Mouse (Mus musculus) kidney, adult 2 months (tissue): ENCODE measurements at regions not wholly inside any gene's neighbourhood (a gene's known extent, or its start where the extent isn't known, plus 50 kb on each side); places are given as distances from the start of the nearest gene placed in this dataset.

Experiments used
- CTCF ChIP-seq: fragments of 200-500 bp; conservative IDR thresholded peaks from 2 replicates; pipeline ENCODE4 v1.5.1; 2011; ENCODE audit warnings: low read depth, mild to moderate bottlenecking, control low read depth, low read length, moderate library complexity, mixed read lengths; ENCODE audit not compliant: insufficient read depth, insufficient read length
- POLR2A ChIP-seq: fragments of 200-500 bp; IDR thresholded peaks from one replicate; pipeline ENCODE4 v1.6.1; 2011; ENCODE audit warnings: low read depth, low read length, control low read depth

GRCm38 (mm10) chr5:47317506-47317905 lies 665.4 kb upstream of the Slit2 start:
- TF ChIP-seq POLR2A (no peak), CTCF (no peak)
